Mouse (Mus musculus): ENCODE measurements around the gene Tcf7l1. TPM values are rescaled to one million over a fixed set of nuclear protein-coding genes. Genes with fewer than 3 reads are reported as not detected.

Gene Tcf7l1
- polyA plus RNA-seq, 1 experiment, result 29.1 TPM

- H3K4me1 ChIP-seq (ENCODE audit: control insufficient read depth, insufficient read depth, low read length), result no peaks in the 10 kb centered on the region
- no peak overlapping the region for H3K27ac ChIP-seq (ENCODE audit: control insufficient read depth, insufficient read depth, low read depth, low read length, poor library complexity)
- 6% methylated on average over 2 of the region's 2 CpGs for WGBS
- no peak overlapping the region for H3K4me3 ChIP-seq (replicated peaks; ENCODE audit: control insufficient read depth, low read depth, low read length)
- TF ChIP-seq POLR2A (IDR thresholded peaks at IDR 0.05; ENCODE audit: borderline replicate concordance, control insufficient read depth, low read depth, low read length), result no peak
- TF ChIP-seq CTCF (IDR thresholded peaks at IDR 0.05; ENCODE audit: control insufficient read depth, insufficient read depth, low read length), result no peak
Observed at GRCm38 (mm10) chr6:72748421-72748820, 40.6 kb downstream of the Tcf7l1 start.

- no peak for TF ChIP-seq CTCF (IDR thresholded peaks at IDR 0.05; ENCODE audit: control insufficient read depth, insufficient read depth, low read length)
- no peak for TF ChIP-seq POLR2A (IDR thresholded peaks at IDR 0.05; ENCODE audit: borderline replicate concordance, control insufficient read depth, low read depth, low read length)
- Histone ChIP-seq H3K27ac (ENCODE audit: control insufficient read depth, insufficient read depth, low read depth, low read length, poor library complexity) (no peak overlapping the region), H3K4me1 (ENCODE audit: control insufficient read depth, insufficient read depth, low read length) (no peaks in the 10 kb centered on the region), H3K4me3 (replicated peaks; ENCODE audit: control insufficient read depth, low read depth, low read length) (no peak overlapping the region)
- WGBS, result 76% methylated on average over 11 of the region's 11 CpGs
Observed at GRCm38 (mm10) chr6:72747814-72748213, 41.2 kb downstream of the Tcf7l1 start.

- TF ChIP-seq POLR2A (IDR thresholded peaks at IDR 0.05; ENCODE audit: borderline replicate concordance, control insufficient read depth, low read depth, low read length) (no peak), CTCF (IDR thresholded peaks at IDR 0.05; ENCODE audit: control insufficient read depth, insufficient read depth, low read length) (no peak)
- H3K4me1 ChIP-seq (ENCODE audit: control insufficient read depth, insufficient read depth, low read length), result no peaks in the 10 kb centered on the region
- no peak overlapping the region for H3K4me3 ChIP-seq (replicated peaks; ENCODE audit: control insufficient read depth, low read depth, low read length)
- WGBS, result 87% methylated on average over 4 of the region's 4 CpGs
- no peak overlapping the region for H3K27ac ChIP-seq (ENCODE audit: control insufficient read depth, insufficient read depth, low read depth, low read length, poor library complexity)
Observed at GRCm38 (mm10) chr6:72747156-72747555, 41.9 kb downstream of the Tcf7l1 start.

GRCm38 (mm10) chr6:72745781-72746180 is 43.3 kb downstream of the Tcf7l1 start:
- TF ChIP-seq POLR2A (IDR thresholded peaks at IDR 0.05; ENCODE audit: borderline replicate concordance, control insufficient read depth, low read depth, low read length), result no peak
- no peak for TF ChIP-seq CTCF (IDR thresholded peaks at IDR 0.05; ENCODE audit: control insufficient read depth, insufficient read depth, low read length)
- Histone ChIP-seq H3K4me1 (ENCODE audit: control insufficient read depth, insufficient read depth, low read length) (no peaks in the 10 kb centered on the region), H3K4me3 (replicated peaks; ENCODE audit: control insufficient read depth, low read depth, low read length) (no peak overlapping the region), H3K27ac (ENCODE audit: control insufficient read depth, insufficient read depth, low read depth, low read length, poor library complexity) (no peak overlapping the region)
- WGBS, result 10% methylated on average over 12 of the region's 12 CpGs

GRCm38 (mm10) chr6:72744144-72744800 is 44.8 kb downstream of the Tcf7l1 start:
- no peak for TF ChIP-seq POLR2A (IDR thresholded peaks at IDR 0.05; ENCODE audit: borderline replicate concordance, control insufficient read depth, low read depth, low read length)
- no peak for TF ChIP-seq CTCF (IDR thresholded peaks at IDR 0.05; ENCODE audit: control insufficient read depth, insufficient read depth, low read length)
- Histone ChIP-seq H3K27ac (ENCODE audit: control insufficient read depth, insufficient read depth, low read depth, low read length, poor library complexity) (no peak overlapping the region), H3K4me3 (replicated peaks; ENCODE audit: control insufficient read depth, low read depth, low read length) (no peak overlapping the region), H3K4me1 (ENCODE audit: control insufficient read depth, insufficient read depth, low read length) (no peaks in the 10 kb centered on the region)
- 47% methylated on average over 10 of the region's 10 CpGs for WGBS

GRCm38 (mm10) chr6:72743624-72744041 is 45.4 kb downstream of the Tcf7l1 start:
- 48% methylated on average over 3 of the region's 3 CpGs for WGBS
- no peak overlapping the region for H3K27ac ChIP-seq (ENCODE audit: control insufficient read depth, insufficient read depth, low read depth, low read length, poor library complexity)
- H3K4me1 ChIP-seq (ENCODE audit: control insufficient read depth, insufficient read depth, low read length), result no peaks in the 10 kb centered on the region
- TF ChIP-seq POLR2A (IDR thresholded peaks at IDR 0.05; ENCODE audit: borderline replicate concordance, control insufficient read depth, low read depth, low read length), result no peak
- no peak for TF ChIP-seq CTCF (IDR thresholded peaks at IDR 0.05; ENCODE audit: control insufficient read depth, insufficient read depth, low read length)
- H3K4me3 ChIP-seq (replicated peaks; ENCODE audit: control insufficient read depth, low read depth, low read length), result no peak overlapping the region

- Histone ChIP-seq H3K4me1 (ENCODE audit: control insufficient read depth, insufficient read depth, low read length) (no peaks in the 10 kb centered on the region), H3K4me3 (replicated peaks; ENCODE audit: control insufficient read depth, low read depth, low read length) (no peak overlapping the region), H3K27ac (ENCODE audit: control insufficient read depth, insufficient read depth, low read depth, low read length, poor library complexity) (no peak overlapping the region)
- TF ChIP-seq CTCF (IDR thresholded peaks at IDR 0.05; ENCODE audit: control insufficient read depth, insufficient read depth, low read length) (no peak), POLR2A (IDR thresholded peaks at IDR 0.05; ENCODE audit: borderline replicate concordance, control insufficient read depth, low read depth, low read length) (no peak)
- WGBS, result 73% methylated on average over 7 of the region's 7 CpGs
Observed at GRCm38 (mm10) chr6:72742331-72742730, 46.7 kb downstream of the Tcf7l1 start.

GRCm38 (mm10) chr6:72740596-72741421 is 48.2 kb downstream of the Tcf7l1 start:
- H3K27ac ChIP-seq (ENCODE audit: control insufficient read depth, insufficient read depth, low read depth, low read length, poor library complexity), result no peak overlapping the region
- 67% methylated on average over 20 of the region's 20 CpGs for WGBS
- no peak overlapping the region for H3K4me3 ChIP-seq (replicated peaks; ENCODE audit: control insufficient read depth, low read depth, low read length)
- TF ChIP-seq POLR2A (IDR thresholded peaks at IDR 0.05; ENCODE audit: borderline replicate concordance, control insufficient read depth, low read depth, low read length), result no peak
- no peak for TF ChIP-seq CTCF (IDR thresholded peaks at IDR 0.05; ENCODE audit: control insufficient read depth, insufficient read depth, low read length)
- H3K4me1 ChIP-seq (ENCODE audit: control insufficient read depth, insufficient read depth, low read length), result no peaks in the 10 kb centered on the region

All from bone marrow, adult 2 months (tissue).